Mouse (Mus musculus): ENCODE measurements at regions not wholly inside any gene's neighbourhood (a gene's known extent, or its start where the extent isn't known, plus 50 kb on each side); places are given as distances from the start of the nearest gene placed in this dataset.

DNA sequence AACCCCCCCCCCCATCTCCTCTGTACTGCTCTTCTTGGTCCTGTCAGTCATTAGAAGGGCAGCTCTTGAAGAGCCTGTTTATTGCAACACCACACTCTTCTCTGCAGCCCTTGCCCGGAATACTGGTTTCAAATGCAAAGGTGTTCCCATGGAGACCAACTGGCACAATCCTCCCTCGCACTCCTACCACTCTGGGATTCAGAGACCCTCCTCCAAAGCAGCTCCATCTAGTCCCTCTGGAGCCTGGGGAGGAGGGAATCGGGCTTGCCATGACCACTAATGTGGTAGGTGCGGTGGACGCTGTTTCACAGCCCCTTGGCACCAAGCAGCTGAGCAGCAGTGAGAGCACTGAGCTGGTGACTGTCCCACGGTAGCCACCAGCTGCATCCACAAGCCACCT lies 83.1 kb downstream of the Stk35 start:
- Histone ChIP-seq H3K36me3 (no peaks in the 10 kb centered on the region), H3K27me3 (replicated peaks) (no peaks in the 10 kb centered on the region), H3K4me1 (no peaks in the 10 kb centered on the region), H3K9ac (no peak overlapping the region), H3K4me2 (no peak overlapping the region), H3K4me3 (no peak overlapping the region), H3K9me3 (replicated peaks) (no peaks in the 10 kb centered on the region), H3K27ac (no peak overlapping the region)
- 28% methylated on average over 6 of the region's 6 CpGs for WGBS (ENCODE audit: insufficient replicate concordance)
- no peak for ATAC-seq

DNA sequence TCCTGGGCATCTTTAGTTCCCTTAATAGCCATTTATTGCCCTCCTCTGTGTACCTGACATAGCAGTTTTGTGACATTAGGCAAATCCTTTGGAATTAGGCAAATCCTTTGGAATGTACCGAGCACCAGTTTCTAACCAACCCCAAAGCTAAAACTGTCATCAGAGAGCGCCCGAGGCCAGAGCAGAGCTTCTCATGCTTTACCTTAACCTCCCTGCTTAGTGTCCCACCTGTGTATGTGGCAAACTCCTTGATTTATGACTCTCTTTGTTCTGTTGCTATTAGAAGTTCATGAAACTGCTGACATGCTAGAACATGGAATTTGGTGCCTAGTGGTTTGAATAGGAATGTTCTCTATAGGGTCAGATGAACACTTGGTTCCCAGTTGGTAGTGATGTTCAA lies 84.0 kb downstream of the Stk35 start:
- Histone ChIP-seq H3K27me3 (replicated peaks) (no peaks in the 10 kb centered on the region), H3K36me3 (no peaks in the 10 kb centered on the region), H3K9ac (no peak overlapping the region), H3K4me2 (no peak overlapping the region), H3K27ac (no peak overlapping the region), H3K9me3 (replicated peaks) (no peaks in the 10 kb centered on the region), H3K4me1 (no peaks in the 10 kb centered on the region), H3K4me3 (no peak overlapping the region)
- 70% methylated on average over 3 of the region's 3 CpGs for WGBS (ENCODE audit: insufficient replicate concordance)
- no peak for ATAC-seq

DNA sequence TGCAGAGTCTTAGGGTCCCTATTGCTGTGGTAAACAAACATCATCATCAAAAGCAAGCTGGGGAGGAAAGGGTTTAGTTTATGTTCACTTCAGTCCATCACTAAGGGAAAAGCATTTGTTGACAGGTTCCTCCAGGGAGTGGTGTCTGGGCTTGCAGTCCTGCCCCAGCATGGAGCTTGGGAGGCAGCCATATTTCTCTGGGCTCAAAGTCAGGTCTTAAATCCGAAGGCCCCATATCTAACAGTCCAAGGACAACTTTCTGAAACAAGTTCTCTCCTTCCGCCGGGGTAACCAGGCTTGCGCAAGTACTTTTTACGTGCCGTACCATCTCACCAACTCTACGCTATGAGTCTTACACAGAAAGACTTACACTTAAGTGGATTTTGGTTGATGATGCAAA lies 85.2 kb downstream of the Stk35 start:
- Histone ChIP-seq H3K4me1 (no peaks in the 10 kb centered on the region), H3K4me2 (no peak overlapping the region), H3K4me3 (no peak overlapping the region), H3K9ac (no peak overlapping the region), H3K9me3 (replicated peaks) (no peaks in the 10 kb centered on the region), H3K36me3 (no peaks in the 10 kb centered on the region), H3K27me3 (replicated peaks) (no peaks in the 10 kb centered on the region), H3K27ac (no peak overlapping the region)
- WGBS (ENCODE audit: insufficient replicate concordance): 82% methylated on average over 7 of the region's 7 CpGs
- no peak for ATAC-seq

DNA sequence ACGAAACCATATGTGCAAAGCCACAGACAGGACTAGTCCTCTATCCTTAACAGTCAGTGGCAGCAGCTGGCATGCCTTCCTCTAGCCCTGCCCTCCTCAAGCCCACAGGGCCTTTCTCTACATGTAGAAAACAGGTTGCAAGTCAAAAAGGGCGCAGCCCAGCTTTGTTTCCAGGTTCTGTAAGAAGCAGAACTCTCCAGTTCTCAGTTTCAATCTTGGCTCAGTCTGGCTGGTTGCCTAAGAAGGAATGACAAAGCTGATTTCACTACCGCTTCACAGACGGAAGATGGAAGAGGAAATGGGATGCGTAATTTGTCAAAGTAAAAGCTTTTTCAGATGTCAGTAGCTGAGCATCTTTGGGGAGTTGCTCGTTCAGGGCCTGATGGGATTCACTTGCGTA lies 92.9 kb downstream of the Stk35 start:
- no peak overlapping the region for H3K9ac ChIP-seq
- H3K27me3 ChIP-seq (replicated peaks): no peaks in the 10 kb centered on the region
- H3K4me2 ChIP-seq: no peak overlapping the region
- whole genome bisulfite sequencing (ENCODE audit: insufficient replicate concordance): 34% methylated on average over 7 of the region's 7 CpGs
- no peak overlapping the region for H3K4me3 ChIP-seq
- H3K27ac ChIP-seq: no peak overlapping the region
- no peaks in the 10 kb centered on the region for H3K36me3 ChIP-seq
- no peaks in the 10 kb centered on the region for H3K9me3 ChIP-seq (replicated peaks)
- no peaks in the 10 kb centered on the region for H3K4me1 ChIP-seq
- ATAC-seq: no peak

DNA sequence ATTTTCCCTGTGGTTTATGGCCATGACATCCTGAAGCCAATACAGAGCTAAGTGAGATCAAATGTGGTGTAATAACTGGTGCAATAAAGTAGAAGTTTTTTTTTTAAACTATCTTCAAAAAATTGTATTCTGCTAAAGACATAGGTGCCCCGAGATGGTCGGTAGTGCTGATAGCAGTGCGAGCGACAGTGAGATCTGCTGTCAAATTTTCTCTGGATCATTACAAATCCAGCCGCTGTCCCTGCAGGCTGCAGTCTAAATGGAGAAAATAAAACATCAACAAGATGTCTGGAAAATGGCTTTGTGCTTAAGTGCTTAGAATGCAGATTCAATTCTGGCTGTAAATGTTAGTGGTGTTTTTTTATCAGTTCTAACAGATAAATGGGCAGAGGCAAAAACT lies 93.5 kb downstream of the Stk35 start:
- Histone ChIP-seq H3K9me3 (replicated peaks) (no peaks in the 10 kb centered on the region), H3K4me1 (no peaks in the 10 kb centered on the region), H3K27me3 (replicated peaks) (no peaks in the 10 kb centered on the region), H3K27ac (no peak overlapping the region), H3K9ac (no peak overlapping the region), H3K4me2 (no peak overlapping the region), H3K4me3 (no peak overlapping the region), H3K36me3 (no peaks in the 10 kb centered on the region)
- 64% methylated on average over 5 of the region's 5 CpGs for WGBS (ENCODE audit: insufficient replicate concordance)
- no peak for ATAC-seq

DNA sequence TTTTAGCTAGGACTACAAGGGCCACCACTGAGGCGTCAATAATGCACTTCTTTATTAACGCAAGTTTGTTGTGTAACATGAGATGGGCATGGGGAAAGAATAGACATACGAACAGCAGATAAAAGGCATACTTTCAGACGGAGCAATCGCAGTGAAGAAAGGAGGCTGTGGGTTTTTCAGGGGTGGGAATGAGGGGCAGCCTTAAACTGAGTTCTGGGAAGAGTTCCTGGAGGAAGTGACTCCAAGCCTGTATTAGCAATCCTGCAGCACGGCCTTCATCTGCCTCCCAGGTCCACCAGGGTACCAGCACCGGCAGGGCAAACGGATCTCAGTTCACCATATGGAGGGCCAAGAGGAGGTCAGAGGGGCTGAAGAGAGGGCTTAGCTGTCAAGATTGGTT lies 94.6 kb downstream of the Stk35 start:
- Histone ChIP-seq H3K4me2 (no peak overlapping the region), H3K9me3 (replicated peaks) (no peaks in the 10 kb centered on the region), H3K9ac (no peak overlapping the region), H3K36me3 (no peaks in the 10 kb centered on the region), H3K4me3 (no peak overlapping the region), H3K27ac (no peak overlapping the region), H3K27me3 (replicated peaks) (no peaks in the 10 kb centered on the region), H3K4me1 (no peaks in the 10 kb centered on the region)
- 54% methylated on average over 8 of the region's 8 CpGs for WGBS (ENCODE audit: insufficient replicate concordance)
- no peak for ATAC-seq

DNA sequence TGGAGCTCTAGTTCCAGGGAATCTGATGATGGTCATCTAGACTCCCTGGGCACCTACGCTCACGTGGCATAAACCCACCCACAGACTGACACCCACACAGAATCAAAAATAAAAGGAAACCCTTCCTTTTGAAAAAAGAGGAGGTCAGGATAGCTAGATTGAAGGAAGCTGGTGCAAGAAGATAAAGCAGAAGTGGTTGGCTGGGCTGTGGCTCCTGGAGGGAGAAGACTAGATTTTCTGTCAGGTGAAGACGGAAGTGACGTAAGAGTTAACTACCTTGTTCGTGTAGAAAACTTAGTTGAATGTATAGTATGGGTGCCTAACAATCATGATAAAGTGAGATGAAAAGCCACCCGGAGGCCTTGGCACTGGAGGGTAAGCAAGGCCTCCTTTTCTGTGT lies 95.1 kb downstream of the Stk35 start:
- H3K36me3 ChIP-seq: no peaks in the 10 kb centered on the region
- ATAC-seq: no peak
- H3K27ac ChIP-seq: no peak overlapping the region
- no peak overlapping the region for H3K9ac ChIP-seq
- H3K4me3 ChIP-seq: no peak overlapping the region
- no peaks in the 10 kb centered on the region for H3K4me1 ChIP-seq
- WGBS (ENCODE audit: insufficient replicate concordance): 29% methylated on average over 6 of the region's 6 CpGs
- no peak overlapping the region for H3K4me2 ChIP-seq
- no peaks in the 10 kb centered on the region for H3K9me3 ChIP-seq (replicated peaks)
- no peaks in the 10 kb centered on the region for H3K27me3 ChIP-seq (replicated peaks)

DNA sequence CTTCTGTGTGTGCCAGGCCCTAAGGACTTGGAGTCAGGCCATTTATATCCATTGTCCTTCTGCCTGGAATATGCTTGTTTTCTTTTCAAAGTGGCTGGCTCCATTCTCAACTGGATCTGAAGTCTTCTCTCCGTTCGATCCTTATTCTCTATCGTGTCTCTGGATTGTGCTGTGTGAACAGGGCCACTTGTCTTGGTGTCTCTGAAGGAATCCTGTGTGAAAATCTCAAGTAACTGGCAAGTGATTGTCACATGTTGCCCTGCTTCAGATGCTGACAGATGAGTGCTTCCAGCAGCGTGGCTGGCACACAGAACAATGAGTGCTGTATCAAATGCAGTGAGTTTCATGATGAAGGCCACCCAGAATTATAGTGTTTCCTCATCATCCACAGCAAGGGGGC lies 96.4 kb downstream of the Stk35 start:
- Histone ChIP-seq H3K9me3 (replicated peaks) (no peaks in the 10 kb centered on the region), H3K27me3 (replicated peaks) (no peaks in the 10 kb centered on the region), H3K36me3 (no peaks in the 10 kb centered on the region), H3K4me2 (no peak overlapping the region), H3K9ac (no peak overlapping the region), H3K27ac (no peak overlapping the region), H3K4me1 (no peaks in the 10 kb centered on the region), H3K4me3 (no peak overlapping the region)
- 64% methylated on average over 4 of the region's 4 CpGs for WGBS (ENCODE audit: insufficient replicate concordance)
- no peak for ATAC-seq

DNA sequence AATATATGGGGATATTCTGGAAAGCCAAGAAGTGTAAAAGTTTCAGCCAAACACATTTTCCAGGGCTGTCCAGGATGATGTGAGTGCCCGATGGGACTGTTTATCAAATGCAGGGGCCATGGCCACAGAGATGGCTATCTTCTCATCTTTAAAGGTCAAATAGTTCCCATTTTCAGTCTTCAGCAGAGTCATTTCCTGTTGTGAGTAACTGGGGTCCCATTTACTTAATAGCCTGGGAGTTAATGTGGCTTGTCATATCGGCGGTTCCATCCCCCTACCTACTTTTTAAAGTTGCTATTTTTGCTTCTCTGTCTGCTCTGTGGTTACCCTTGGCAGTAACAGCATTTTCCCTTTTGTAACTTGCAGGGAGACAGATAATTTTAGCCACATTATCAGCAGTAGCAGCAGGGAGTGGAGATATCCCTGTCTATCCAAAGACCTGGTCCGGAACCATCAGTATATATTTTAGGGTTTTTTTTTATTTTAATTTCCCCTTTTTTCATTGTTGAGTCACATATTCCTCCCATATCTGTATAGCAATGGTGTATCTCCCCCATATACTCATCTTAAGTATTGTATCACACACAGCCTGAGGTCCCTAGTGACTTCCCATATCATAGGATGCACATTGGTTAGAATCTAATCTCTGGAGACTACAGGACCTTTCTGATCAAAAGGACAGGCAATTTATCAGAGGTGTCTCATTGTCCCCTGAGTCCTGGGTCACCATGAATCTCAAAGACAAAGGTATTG lies 103.2 kb downstream of the Stk35 start:
- H3K4me1 ChIP-seq: peaks cover 10% of the 10 kb centered on the region
- H3K27me3 ChIP-seq (replicated peaks): peaks cover 5% of the 10 kb centered on the region
- H3K9ac ChIP-seq: no peak overlapping the region
- no peak for ATAC-seq
- no peak overlapping the region for H3K4me3 ChIP-seq
- H3K9me3 ChIP-seq (replicated peaks): no peaks in the 10 kb centered on the region
- no peak overlapping the region for H3K27ac ChIP-seq
- H3K36me3 ChIP-seq: no peaks in the 10 kb centered on the region
- H3K4me2 ChIP-seq: no peak overlapping the region
- WGBS (ENCODE audit: insufficient replicate concordance): 11% methylated on average over 4 of the region's 4 CpGs

DNA sequence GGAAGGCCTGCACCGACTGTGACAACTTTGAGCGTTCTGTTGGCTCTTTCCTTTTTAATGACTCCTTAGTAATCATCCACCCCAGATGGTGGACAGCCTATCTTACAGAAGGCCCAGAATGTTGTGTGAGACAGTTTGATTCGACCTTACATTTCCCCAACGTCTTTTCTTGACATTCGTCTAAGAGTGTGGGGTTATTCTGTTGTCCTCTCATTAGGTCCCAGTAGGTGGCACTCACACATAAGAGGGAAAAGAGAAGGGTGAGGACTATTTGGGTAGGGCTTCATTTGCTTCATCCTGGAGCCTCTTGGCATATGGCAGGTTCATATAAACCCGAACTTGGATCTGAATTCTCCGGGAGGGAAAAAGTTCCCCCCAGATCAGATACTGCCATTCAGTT lies 104.4 kb downstream of the Stk35 start:
- Histone ChIP-seq H3K9ac (no peak overlapping the region), H3K9me3 (replicated peaks) (no peaks in the 10 kb centered on the region), H3K27ac (no peak overlapping the region), H3K4me2 (no peak overlapping the region), H3K27me3 (replicated peaks) (peaks cover 17% of the 10 kb centered on the region), H3K4me1 (peaks cover 16% of the 10 kb centered on the region), H3K36me3 (no peaks in the 10 kb centered on the region), H3K4me3 (no peak overlapping the region)
- no peak for ATAC-seq
- WGBS (ENCODE audit: insufficient replicate concordance): 26% methylated on average over 7 of the region's 7 CpGs

DNA sequence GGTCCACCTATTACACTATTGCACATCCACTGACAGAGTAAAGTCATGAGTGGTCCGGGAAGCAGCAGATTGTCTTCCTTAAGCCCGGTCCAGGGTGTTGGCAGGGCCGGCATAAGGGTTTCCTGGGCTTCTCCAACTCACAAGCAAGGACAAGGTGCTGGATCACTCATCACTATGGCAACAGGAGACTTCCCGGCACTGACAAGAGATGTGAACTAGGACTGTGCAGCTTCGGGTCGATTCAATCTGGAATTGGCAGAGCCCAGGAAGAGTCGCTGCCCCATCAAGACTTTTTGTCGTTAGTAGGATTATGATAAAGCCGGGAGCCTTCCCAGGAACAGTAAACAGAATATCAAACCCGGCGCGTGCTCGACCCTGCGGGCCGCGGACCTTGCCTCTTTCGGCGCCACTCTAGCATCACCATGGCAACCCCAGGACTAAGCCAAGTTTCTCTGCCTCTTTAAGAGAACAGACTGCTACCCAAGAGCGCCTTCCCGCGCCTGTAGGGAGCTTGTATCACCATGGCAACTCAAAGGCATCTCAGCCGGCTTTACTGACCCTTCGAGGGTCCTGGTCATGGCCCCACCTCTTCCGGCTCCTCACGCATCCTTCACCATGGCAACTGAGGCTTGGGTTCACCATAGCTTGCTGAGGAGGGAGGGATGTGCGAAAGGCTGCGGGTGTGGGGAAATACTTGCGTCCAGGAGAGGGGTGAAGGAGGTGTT lies 103.3 kb upstream of the Tgm3 start:
- H3K27me3 ChIP-seq (replicated peaks): peaks cover 18% of the 10 kb centered on the region
- no peak for ATAC-seq
- peak overlapping the region; percentile 36 for H3K4me2 ChIP-seq
- H3K4me1 ChIP-seq: peaks cover 8% of the 10 kb centered on the region
- no peaks in the 10 kb centered on the region for H3K36me3 ChIP-seq
- 15% methylated on average over 28 of the region's 28 CpGs for WGBS (ENCODE audit: insufficient replicate concordance)
- no peak overlapping the region for H3K9ac ChIP-seq
- no peaks in the 10 kb centered on the region for H3K9me3 ChIP-seq (replicated peaks)
- H3K4me3 ChIP-seq: no peak overlapping the region
- no peak overlapping the region for H3K27ac ChIP-seq

DNA sequence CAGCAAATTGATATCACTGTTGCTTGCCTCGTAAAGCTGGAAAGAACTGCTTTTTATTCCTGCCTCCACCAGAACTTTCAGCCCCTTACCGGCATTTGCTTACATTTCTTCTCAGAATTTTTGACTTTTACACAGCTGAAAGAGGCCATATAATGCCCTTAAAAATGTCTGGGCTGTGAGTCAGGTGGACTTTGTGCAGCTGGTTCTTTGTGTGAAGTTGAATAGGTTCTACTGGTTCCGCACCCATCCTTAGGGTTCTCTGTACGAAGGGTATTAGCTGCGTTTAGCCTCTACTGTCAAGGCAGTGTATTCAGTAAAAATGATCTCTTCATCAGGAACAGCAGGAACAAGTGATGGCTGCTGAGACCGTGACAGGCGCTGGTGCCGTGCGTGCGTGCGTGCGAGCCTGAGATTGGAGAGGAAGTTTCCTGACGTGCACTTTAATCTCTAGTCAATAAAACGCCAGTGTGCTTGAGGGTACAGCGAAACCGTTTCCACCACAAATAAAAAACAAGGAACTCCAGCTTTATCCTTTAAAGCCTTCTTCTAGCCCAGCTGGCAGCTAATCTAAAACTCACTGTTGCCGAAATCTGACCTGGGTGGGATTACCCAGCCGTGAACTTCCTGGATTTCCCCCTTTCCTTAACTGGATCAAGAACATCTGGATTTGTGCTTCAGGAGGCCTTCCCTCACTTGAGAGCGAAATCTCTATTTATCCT lies 100.8 kb upstream of the Tgm3 start:
- Histone ChIP-seq H3K27me3 (replicated peaks) (peaks cover 18% of the 10 kb centered on the region), H3K4me2 (no peak overlapping the region), H3K4me3 (no peak overlapping the region), H3K36me3 (no peaks in the 10 kb centered on the region), H3K4me1 (0 out of 2 replicates have a peak, but pooled peaks cover 6% of the 10 kb centered on the region), H3K9me3 (replicated peaks) (no peaks in the 10 kb centered on the region), H3K27ac (no peak overlapping the region), H3K9ac (no peak overlapping the region)
- 49% methylated on average over 19 of the region's 19 CpGs for WGBS (ENCODE audit: insufficient replicate concordance)
- ATAC-seq: no peak
